Mouse (Mus musculus) lung, adult 10 weeks (tissue): Measurements from ENCODE around the gene Fam214b. TPM values are rescaled to one million over a fixed set of nuclear protein-coding genes. Genes with fewer than 3 reads are reported as not detected.

Experiments used
- polyA plus RNA-seq: library from polyadenylated mRNA; stranded (reverse); fragments of 350-450 nt; fragmentation: Illumina TruSeq; extraction: RNeasy Lipid Tissue Mini Kit (QIAGEN cat#74804); gene quantifications from one replicate; pipeline ENCODE4 v1.2.3, GENCODE M21; 2014; ENCODE audit warnings: low read depth, low replicate concordance; ENCODE audit not compliant: insufficient read depth

Gene Fam214b
- 9.5 TPM for polyA plus RNA-seq

GRCm38 (mm10) chr4:43045659-43046302 is at the start of gene Fam214b:
Gene Fam214b (minus strand): TSS chr4:43046220.

GRCm38 (mm10) chr4:43058753-43059654 is 13.0 kb upstream of the Fam214b start, which contains the start of gene Unc13b:
Gene Unc13b (plus strand): TSS chr4:43058953.

GRCm38 (mm10) chr4:43031237-43031995 is 14.6 kb downstream of the Fam214b start, which contains the start of gene Stoml2:
Gene Stoml2 (minus strand): TSS chr4:43031710.

DNA sequence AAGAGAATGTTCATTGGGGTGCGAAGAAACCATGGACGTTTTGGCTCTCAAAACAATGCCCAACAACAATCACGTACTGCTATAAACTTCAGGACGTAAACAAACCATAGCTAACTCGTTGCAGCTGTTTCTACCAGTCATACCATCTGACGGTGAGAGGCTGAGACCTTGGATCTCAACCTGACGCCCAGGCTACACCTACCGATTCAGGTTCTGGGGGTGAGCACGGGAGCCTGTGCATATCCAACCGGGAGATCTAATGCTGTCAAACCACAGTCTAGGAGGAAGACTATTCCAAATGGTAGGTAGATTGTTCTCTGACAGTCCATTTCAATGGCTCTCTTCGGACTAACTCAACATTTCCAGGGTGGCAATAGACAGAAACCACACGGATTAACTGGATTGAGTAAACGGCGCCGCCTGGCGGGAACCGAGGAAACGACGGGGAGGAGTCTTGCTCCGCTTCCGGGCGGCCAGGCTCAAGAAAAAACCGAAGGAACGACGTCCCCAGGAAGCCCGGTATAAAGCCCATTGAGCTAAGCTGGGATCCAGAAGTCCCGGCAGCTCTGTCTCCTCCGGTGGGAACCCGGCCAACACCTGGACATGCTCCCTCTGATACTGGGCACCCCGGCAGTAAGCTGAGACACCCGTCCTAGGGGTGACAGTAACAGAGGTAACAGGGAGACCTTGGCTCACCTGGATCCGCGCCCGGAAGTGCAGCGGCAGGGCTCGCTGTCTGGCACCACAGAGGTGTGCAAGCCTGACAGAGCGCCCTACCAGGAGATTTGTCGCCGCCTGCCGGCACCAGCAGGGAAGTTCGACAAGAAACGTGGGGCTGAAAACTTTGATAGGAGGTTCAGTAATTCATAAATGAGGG is 20.7 kb downstream of the Fam214b start, which contains the start of gene Pigo:
Gene Pigo, minus strand, starts transcription at position 736 of the 877 bp plus-strand sequence.

GRCm38 (mm10) chr4:43010161-43011038 is 35.6 kb downstream of the Fam214b start, which contains the start of gene Fancg:
Gene Fancg (minus strand): TSS chr4:43010506.

GRCm38 (mm10) chr4:43000141-43000986 is 45.7 kb downstream of the Fam214b start, which contains the start of gene Vcp:
Gene Vcp (minus strand): TSS chr4:43000507.

Other genes with a start within 250 kb of the Fam214b start
- not detected for gene Fam205a1, start 192.3 kb downstream of the Fam214b start, polyA plus RNA-seq
- gene Gm12394, start 189.4 kb downstream of the Fam214b start, polyA plus RNA-seq = not detected
- not detected for gene Fam205c, start 172.0 kb downstream of the Fam214b start, polyA plus RNA-seq
- gene Phf24, start 129.6 kb downstream of the Fam214b start, polyA plus RNA-seq = 2.3 TPM
- gene Dnajb5, start 96.4 kb downstream of the Fam214b start, polyA plus RNA-seq = 16.1 TPM
- not detected for gene 1700022I11Rik, start 76.6 kb downstream of the Fam214b start, polyA plus RNA-seq
- gene Vcp, start 45.7 kb downstream of the Fam214b start, polyA plus RNA-seq = 114 TPM
- 3.8 TPM for gene Fancg, start 35.7 kb downstream of the Fam214b start, polyA plus RNA-seq
- gene Pigo, start 20.4 kb downstream of the Fam214b start, polyA plus RNA-seq = 5.6 TPM
- gene Stoml2, start 14.5 kb downstream of the Fam214b start, polyA plus RNA-seq = 55.6 TPM
- 6.3 TPM for gene Unc13b, start 12.7 kb upstream of the Fam214b start, polyA plus RNA-seq
- gene Atp8b5, start 220.9 kb upstream of the Fam214b start, polyA plus RNA-seq = 0.08 TPM